Comparison of ENCODE assay signal across 13 mouse cellular contexts in genomic region chr6:129661301-129661700, GRCm38 (mm10). TPM values are rescaled to one million over a fixed set of nuclear protein-coding genes. Genes with fewer than 3 reads are reported as not detected.
"Had no signal": no experiment of that assay in that cellular context is flagged by ENCODE, and none has a peak within 500 bp of the region (broad histone marks: within the 10 kb centered on the region; RNA-seq: fewer than 3 reads in every experiment).

No protein-coding gene starts in this region.

RNA-seq across cellular contexts. Expression of gene Klrc2, which starts 0.8 kb away (rescaled TPM):
- total RNA-seq: common myeloid progenitor, adult 5-6 weeks; forebrain, postnatal 0 days; gastrocnemius, adult 18-20 months; gastrocnemius, adult 2 months; gastrocnemius, adult 8-10 months; gastrocnemius, postnatal 10 days; gastrocnemius, postnatal 14 days; gastrocnemius, postnatal 25 days; gastrocnemius, postnatal 36 days; gastrocnemius, postnatal 4 days; granulocyte monocyte progenitor cell, adult 5-6 weeks; heart, adult 18-20 months; heart, adult 2 months had no signal

RNA-seq across cellular contexts. Expression of gene Klrc1, which starts 17.5 kb away (rescaled TPM):
- total RNA-seq: common myeloid progenitor, adult 5-6 weeks; forebrain, postnatal 0 days; gastrocnemius, adult 18-20 months; gastrocnemius, adult 2 months; gastrocnemius, adult 8-10 months; gastrocnemius, postnatal 10 days; gastrocnemius, postnatal 14 days; gastrocnemius, postnatal 25 days; gastrocnemius, postnatal 36 days; gastrocnemius, postnatal 4 days had no signal

RNA-seq across cellular contexts. Expression of gene Klrc3, which starts 18.2 kb away (rescaled TPM):
- total RNA-seq: common myeloid progenitor, adult 5-6 weeks; forebrain, postnatal 0 days; gastrocnemius, adult 18-20 months; gastrocnemius, adult 2 months; gastrocnemius, adult 8-10 months; gastrocnemius, postnatal 10 days; gastrocnemius, postnatal 14 days; gastrocnemius, postnatal 25 days; gastrocnemius, postnatal 36 days; gastrocnemius, postnatal 4 days; granulocyte monocyte progenitor cell, adult 5-6 weeks; heart, adult 18-20 months; heart, adult 2 months had no signal

RNA-seq across cellular contexts. Expression of gene Klrk1, which starts 37.6 kb away (rescaled TPM):
- total RNA-seq: forebrain, postnatal 0 days; gastrocnemius, adult 18-20 months; gastrocnemius, adult 2 months; gastrocnemius, adult 8-10 months; gastrocnemius, postnatal 10 days; gastrocnemius, postnatal 14 days; gastrocnemius, postnatal 25 days; gastrocnemius, postnatal 36 days; gastrocnemius, postnatal 4 days; heart, adult 2 months had no signal

RNA-seq across cellular contexts. Expression of gene Klri1, which starts 55.6 kb away (rescaled TPM):
- total RNA-seq: common myeloid progenitor, adult 5-6 weeks; forebrain, postnatal 0 days; gastrocnemius, adult 18-20 months; gastrocnemius, adult 2 months; gastrocnemius, adult 8-10 months; gastrocnemius, postnatal 10 days; gastrocnemius, postnatal 14 days; gastrocnemius, postnatal 25 days; gastrocnemius, postnatal 36 days; gastrocnemius, postnatal 4 days; granulocyte monocyte progenitor cell, adult 5-6 weeks; heart, adult 18-20 months; heart, adult 2 months had no signal
